Mouse (Mus musculus): ENCODE results near the gene Snap25.

DNA sequence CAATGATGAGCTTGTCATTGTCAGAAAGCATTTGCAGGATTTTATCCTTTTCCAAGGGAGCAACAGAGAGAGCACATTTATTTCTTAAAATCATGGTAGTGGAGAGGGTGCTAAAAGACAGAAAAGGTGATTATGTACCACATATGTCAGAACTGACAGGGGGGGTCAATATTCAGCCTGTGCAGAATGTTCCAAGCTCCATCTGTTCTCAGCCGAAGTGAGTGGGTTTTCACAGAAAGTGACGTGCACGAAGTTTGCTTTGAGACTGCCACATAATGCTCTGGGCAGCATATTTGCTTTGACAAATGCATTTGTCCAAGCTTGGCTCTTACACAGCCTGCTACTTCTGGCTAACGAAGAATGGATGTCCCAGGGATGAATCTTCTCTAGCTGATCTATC, 71.1 kb downstream of the Snap25 start:
- TF ChIP-seq CTCF (IDR thresholded peaks at IDR 0.05; ENCODE audit: low read depth, low read length), result no peak
- TF ChIP-seq GATA1 (IDR thresholded peaks at IDR 0.05; ENCODE audit: borderline replicate concordance, low read length), result no peak

All from G1E (cell line).